In genomic region chr14:32530896-32531295, GRCm38 (mm10) we compare ENCODE assay signal across 9 mouse cellular contexts. TPM values are rescaled to one million over a fixed set of nuclear protein-coding genes. Genes with fewer than 3 reads are reported as not detected.
DNase-seq lines count a peak whose midpoint lies in the region; TF ChIP-seq lines count a peak whose summit lies in the region.
"Had no signal": no experiment of that assay in that cellular context is flagged by ENCODE, and none has a peak within 500 bp of the region (broad histone marks: within the 10 kb centered on the region; RNA-seq: fewer than 3 reads in every experiment).

No protein-coding gene starts in this region.

- no peaks in the 10 kb centered on the region for H3K27me3 ChIP-seq in embryonic facial prominence, embryonic 10.5 days (replicated peaks; ENCODE audit: low read depth, poor library complexity, severe bottlenecking)
- H3K27me3 ChIP-seq: liver, embryonic 13.5 days had no signal

- peaks cover 63% of the 10 kb centered on the region for H3K36me3 ChIP-seq in embryonic facial prominence, embryonic 10.5 days (replicated peaks)

- no peaks in the 10 kb centered on the region for H3K9me3 ChIP-seq in embryonic facial prominence, embryonic 10.5 days
- H3K9me3 ChIP-seq: liver, embryonic 13.5 days had no signal

- H3K27ac ChIP-seq in left cerebral cortex, adult 2 months = no peak overlapping the region
- no peak overlapping the region for H3K27ac ChIP-seq in embryonic facial prominence, embryonic 10.5 days (replicated peaks)
- H3K27ac ChIP-seq: liver, embryonic 13.5 days had no signal

- TF ChIP-seq CTCF in left cerebral cortex, adult 2 months (IDR thresholded peaks at IDR 0.05) = peak; percentile 81
- TF ChIP-seq CTCF in lung, adult 2 months (IDR thresholded peaks at IDR 0.05; ENCODE audit: insufficient read depth, low read length) = peak; percentile 72

- intact Hi-C loops in left cerebral cortex, adult 2 months (cut with DNase I) = loop anchor here (10.0 kb wide), 2 partner anchors 424 to 774 kb away; no protein-coding TSS in a partner anchor
- intact Hi-C loops in left cerebral cortex, postnatal 36 days (cut with DNase I) = loop anchor here (10.0 kb wide), 1 partner anchor 674 kb away; no protein-coding TSS in a partner anchor

- 18% methylated on average over 2 of the region's 2 CpGs for WGBS in embryonic facial prominence, embryonic 10.5 days
- 10% methylated on average over 2 of the region's 2 CpGs for WGBS in lung, adult 2 months

- H3K4me3 ChIP-seq in left cerebral cortex, adult 2 months = no peak overlapping the region
- no peak overlapping the region for H3K4me3 ChIP-seq in embryonic facial prominence, embryonic 10.5 days
- no peak overlapping the region for H3K4me3 ChIP-seq in lung, adult 2 months (replicated peaks; ENCODE audit: extremely low read depth, low read depth, low read length)
- H3K4me3 ChIP-seq: liver, embryonic 13.5 days had no signal

- no peak for TF ChIP-seq POLR2A in lung, adult 2 months (IDR thresholded peaks at IDR 0.05; ENCODE audit: borderline replicate concordance, extremely low read depth, low read depth, low read length)

- peaks cover 22% of the 10 kb centered on the region for H3K4me1 ChIP-seq in embryonic facial prominence, embryonic 10.5 days
- no peaks in the 10 kb centered on the region for H3K4me1 ChIP-seq in lung, adult 2 months (ENCODE audit: control insufficient read depth, insufficient read depth, low read length)
- H3K4me1 ChIP-seq: liver, embryonic 13.5 days had no signal

- DNase-seq in adrenal gland, adult 2 months = peak; percentile 29
- no peak for DNase-seq in adrenal gland, postnatal 4 days (ENCODE audit: low spot score in 2 of 2)
- DNase-seq in left cerebral cortex, adult 2 months (ENCODE audit: extremely low spot score in 1 of 2, low spot score in 2 of 2) = no peak
- no peak for DNase-seq in left cerebral cortex, postnatal 36 days (ENCODE audit: low spot score in 2 of 2)
- DNase-seq in Muller cell, postnatal 12 days (ENCODE audit: inconsistent ontology term) = peak; percentile 47
- peak; percentile 36 for DNase-seq in embryonic facial prominence, embryonic 10.5 days (ENCODE audit: low spot score)
- DNase-seq in lung, adult 2 months = peak; percentile 16
- no peak for DNase-seq in spleen, postnatal 10 days (ENCODE audit: low spot score in 2 of 2)
- DNase-seq: liver, embryonic 13.5 days had no signal

RNA-seq across cellular contexts. Expression of gene Ercc6, which starts 17.6 kb away (rescaled TPM):
- 10 to 100 TPM in 1 of 2 experiments, 1 to 10 TPM in 1; 9.0 to 11.9 TPM for total RNA-seq in adrenal gland, adult 2 months (2021)
- polyA plus RNA-seq in adrenal gland, adult 2 months (2012; rRNA removed) = 1.8 and 1.9 TPM in 2 replicates
- total RNA-seq in adrenal gland, postnatal 4 days (2021) = 10 to 100 TPM; 12.1 to 13.0 TPM
- total RNA-seq in left cerebral cortex, adult 2 months (2021) = 10 to 100 TPM; 21.5 to 23.3 TPM
- 10 to 100 TPM; 16.6 to 24.4 TPM for total RNA-seq in left cerebral cortex, postnatal 36 days (2021)
- polyA plus RNA-seq in embryonic facial prominence, embryonic 10.5 days (2016; fragmentation: Nextera tagmentation; extraction: Ambion mirVana) = 28.9 and 29.6 TPM in 2 replicates
- 3.2 and 4.8 TPM in 2 replicates for polyA plus RNA-seq in lung, adult 2 months (2012; rRNA removed)

Comparison
In these comparisons a context has a peak if more than half of its experiments do, and no peak if none do; other contexts are left out.
1. DNase-seq: peak in adrenal gland, adult 2 months (single experiment), Muller cell, postnatal 12 days (single experiment), embryonic facial prominence, embryonic 10.5 days (single experiment) and lung, adult 2 months (single experiment); none in adrenal gland, postnatal 4 days (0 of 2), left cerebral cortex, adult 2 months (0 of 2), left cerebral cortex, postnatal 36 days (0 of 2) and spleen, postnatal 10 days (0 of 2).